Mouse (Mus musculus) cerebral cortex, adult 2 months (tissue): Measurements from ENCODE around the gene Lrp10.

Experiments used
- WGBS: fragments of 180-500 bp; shearing (Covaris S2); methylation state at CpG from one replicate; pipeline ENCODE4 v1.1.7; 2018; 5-methylcytosine and 5-hydroxymethylcytosine counted together

Gene Lrp10

DNA sequence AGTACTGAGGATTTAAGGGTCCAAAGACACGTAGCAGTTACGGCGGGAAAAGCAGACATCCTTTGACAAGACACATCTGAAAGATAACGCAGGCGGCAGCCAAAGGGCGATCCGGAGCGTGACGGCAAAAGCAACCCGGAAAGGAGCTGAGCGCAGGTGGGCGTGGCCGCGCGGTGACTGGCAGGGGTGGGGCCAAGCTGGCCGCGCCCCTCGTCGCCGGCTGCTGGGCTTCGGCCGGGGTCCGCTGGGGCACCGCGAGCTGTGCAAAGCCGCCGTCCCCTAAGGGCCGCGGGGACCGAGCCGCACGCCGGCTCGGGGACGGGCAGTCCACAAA is at the start of gene Lrp10:
Gene Lrp10, plus strand, starts transcription at position 179 of the 334 bp plus-strand sequence.
- WGBS = under 1% methylated on average over 35 of the region's 35 CpGs

DNA sequence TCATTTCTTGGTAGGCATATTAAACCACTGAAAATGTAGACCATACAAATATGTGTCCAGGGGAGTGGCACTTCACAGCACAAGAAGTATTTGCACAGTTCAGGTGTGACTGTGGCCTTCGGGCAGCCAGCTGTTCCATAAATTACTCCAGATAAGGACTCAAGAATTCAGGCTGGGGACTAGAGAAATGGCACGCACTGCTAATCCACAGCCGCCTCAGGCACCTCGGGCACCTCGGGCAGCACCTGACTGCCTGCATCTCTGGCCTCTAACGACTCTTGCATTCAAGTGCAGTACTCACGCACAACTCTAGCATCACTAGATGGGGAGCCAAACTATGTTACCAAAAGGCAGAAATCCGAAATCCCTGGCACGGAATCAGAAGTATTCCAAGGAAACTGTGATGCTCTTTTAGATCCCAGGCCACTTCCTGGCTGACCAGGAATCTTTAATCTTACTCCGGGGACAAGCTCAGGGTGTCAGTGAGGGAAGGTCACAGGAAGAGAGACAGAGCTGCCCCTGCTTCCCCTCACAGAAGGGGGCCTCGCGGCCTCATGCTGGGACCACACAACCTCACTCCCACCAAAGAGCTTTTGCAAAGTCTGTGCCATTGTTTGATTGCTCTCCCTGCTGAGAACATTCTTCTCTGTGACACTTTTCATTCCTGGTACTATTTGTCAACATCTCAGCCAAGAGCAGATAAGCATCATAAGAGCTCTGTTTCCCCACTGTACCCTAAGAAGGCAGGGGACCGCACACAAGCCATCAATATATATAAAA is 48.5 kb upstream of the Lrp10 start:
- WGBS = 53% methylated on average over 13 of the region's 13 CpGs

DNA sequence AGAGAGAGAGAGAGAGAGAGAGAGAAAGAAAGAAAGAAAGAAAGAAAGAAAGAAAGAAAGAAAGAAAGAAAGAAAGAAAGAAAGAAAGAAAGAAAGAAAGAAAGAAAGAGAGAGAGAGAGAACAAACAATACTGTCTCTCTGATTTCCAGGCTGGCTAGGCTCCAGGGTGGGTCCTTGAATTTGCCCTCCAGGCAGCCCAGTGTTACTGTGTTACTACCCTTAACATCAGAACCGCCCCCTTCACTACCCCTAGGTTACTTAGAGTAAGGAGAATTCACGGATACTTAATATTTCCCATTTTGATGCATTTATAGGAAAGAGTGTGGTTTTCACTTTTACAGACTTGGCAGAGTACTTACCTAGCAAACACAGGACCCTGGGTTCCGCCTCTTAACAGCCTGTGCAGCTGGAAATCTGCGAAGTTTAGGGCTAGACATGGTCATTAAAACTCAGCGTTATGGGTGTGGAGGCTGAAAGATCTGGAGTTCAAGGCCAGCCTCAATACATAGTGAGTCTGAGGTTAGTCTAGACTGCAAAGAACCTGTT is 47.6 kb upstream of the Lrp10 start:
- 80% methylated on average over 5 of the region's 5 CpGs for WGBS

DNA sequence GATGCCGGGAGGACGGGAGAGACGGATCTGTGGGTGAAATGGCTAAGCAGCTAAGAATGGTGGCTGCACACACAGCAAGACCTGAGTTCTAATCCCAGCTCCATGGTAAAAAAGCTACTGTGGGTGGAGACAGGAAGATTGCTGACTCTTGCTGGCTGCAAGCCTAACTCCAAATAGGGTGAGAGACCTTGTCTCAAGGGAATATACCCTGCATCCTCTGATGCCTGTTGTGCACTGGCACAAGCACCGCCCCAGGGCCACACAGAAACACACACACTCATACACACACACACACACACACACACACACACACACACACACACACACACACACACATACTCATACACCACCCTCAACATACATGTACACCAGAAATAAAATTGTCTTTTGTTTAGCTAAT is 47.1 kb upstream of the Lrp10 start:
- 86% methylated on average over 4 of the region's 4 CpGs for WGBS

DNA sequence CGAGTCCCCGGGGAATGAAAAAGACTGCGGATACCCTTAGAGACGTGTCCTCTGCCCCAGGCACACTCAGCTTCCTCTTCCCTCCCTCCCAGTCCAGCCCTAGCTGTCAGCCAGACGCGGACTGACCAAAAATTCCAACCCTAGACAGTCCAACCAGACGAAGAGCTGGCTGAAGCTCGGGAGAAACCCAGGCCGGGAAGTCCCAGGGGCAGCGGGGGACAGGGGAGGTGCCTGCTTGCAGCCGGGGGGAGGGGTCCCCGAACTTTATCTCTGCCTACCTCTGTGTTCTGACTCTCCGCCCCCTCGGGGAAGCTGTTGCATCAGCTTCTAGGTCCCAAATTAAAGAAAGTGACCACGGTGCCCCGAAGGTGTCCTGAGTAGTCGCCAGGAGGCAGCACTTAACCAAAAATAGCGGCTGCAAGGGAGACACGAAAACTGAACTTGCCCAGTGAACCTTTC is 46.3 kb upstream of the Lrp10 start, which contains the start of gene Slc7a7:
Gene Slc7a7, minus strand, starts transcription at position 158 of the 459 bp plus-strand sequence.
- 21% methylated on average over 19 of the region's 19 CpGs for WGBS

DNA sequence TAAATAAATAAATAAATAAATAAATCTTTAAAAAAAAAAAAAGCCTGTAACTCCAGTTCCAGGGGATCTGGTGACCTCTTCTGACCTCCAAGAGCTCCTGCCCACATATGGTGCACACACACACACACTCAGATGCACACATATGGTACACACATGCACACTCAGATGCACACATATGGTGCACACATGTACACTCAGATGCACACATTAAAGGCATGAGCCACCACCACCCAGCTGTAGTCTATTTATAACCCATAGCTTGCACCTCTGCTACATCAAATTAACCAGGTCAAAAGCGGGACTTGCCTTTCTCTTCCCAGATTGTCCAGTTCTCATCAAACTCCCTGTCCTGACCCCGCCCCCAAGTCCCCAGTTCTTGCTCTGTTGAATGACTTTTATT is 42.9 kb upstream of the Lrp10 start:
- WGBS = 82% methylated on average over 2 of the region's 2 CpGs

DNA sequence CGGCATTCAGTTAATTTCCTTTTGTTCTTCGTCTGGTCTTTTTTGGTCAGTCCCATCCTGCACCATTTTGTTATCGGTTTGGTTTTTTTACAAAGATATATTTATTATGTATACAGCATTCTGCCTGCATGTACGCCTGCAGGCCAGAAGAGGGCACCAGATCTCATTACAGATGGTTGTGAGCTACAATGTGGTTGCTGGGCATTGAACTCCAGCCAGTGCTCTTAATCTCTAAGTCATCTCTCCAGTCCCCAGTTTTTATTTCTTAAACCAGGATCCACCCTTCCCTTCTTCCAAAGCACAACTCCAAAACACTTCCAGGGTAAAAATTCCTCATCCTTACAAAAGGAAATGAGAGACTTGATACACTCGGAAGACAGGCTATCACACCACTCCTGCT is 40.5 kb upstream of the Lrp10 start:
- 57% methylated on average over 5 of the region's 5 CpGs for WGBS

DNA sequence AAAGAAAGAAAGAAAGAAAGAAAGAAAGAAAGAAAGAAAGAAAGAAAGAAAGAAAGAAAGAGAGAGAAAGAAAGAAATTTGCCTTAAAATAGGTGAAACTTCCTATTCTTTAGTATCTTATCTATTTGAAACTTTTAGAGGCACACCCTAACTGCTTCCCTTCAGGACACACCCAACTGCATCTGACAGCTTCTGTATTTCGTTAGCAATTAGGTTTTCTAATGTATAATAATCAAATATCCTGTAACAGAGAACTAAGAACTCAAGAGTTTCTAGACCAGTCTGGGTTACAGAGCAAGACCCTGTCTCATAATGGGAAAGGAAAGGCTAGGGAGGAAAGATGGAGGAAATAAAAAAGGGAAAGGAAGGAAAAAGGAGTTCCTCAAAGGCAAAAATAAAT is 39.3 kb upstream of the Lrp10 start:
- 82% methylated on average over 1 of the region's 1 CpGs for WGBS

DNA sequence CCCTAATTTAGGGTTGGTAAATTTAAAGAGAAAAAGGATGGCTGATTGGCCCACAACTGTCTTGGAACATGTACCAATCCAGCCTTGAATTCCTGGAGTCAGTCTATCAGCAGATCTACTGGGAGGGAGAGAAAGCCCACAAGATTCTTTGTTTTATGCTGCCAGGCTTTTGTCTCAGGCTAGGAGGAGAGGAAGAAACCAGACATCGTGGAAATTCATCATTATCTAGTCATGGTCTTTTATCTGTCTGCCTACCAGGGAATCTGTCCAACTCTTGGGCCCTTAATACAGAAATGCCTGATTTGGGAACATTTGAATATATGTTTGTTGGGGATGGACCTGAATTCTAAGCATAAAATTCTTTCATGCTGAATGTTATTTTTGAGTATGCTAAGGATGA is 38.4 kb upstream of the Lrp10 start:
- 86% methylated on average over 1 of the region's 1 CpGs for WGBS

DNA sequence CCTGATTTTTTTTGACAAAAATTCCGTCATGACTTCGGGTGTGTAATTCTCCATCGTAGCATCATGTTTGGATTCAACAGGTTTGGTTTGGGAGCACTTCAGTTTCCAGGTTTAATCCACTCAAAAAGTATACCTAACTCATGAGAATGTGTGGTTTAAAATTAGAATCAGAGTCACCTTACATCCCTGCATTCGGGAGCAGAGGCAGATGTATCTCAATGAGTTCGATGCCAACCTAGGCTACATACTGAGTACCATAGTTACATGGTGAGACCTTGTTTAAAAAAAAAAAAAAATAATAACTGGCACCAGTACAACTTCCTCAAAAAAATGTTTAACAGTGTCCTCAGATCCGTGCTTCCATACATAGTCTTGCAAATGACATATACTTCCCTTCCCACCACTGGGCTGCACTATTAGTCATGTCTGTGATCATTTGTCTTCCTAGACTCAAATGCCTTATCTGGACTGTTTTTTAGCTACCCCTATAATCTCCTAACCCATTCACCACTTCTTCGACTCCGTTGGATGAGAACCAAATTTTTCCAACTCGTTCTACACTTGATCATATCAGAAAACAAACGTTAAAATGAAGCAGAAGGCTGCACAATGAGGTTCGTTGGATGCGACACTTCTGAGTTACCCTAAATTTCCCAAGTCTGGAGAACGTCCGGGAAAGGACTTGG is 37.8 kb upstream of the Lrp10 start:
- WGBS = 29% methylated on average over 14 of the region's 14 CpGs

DNA sequence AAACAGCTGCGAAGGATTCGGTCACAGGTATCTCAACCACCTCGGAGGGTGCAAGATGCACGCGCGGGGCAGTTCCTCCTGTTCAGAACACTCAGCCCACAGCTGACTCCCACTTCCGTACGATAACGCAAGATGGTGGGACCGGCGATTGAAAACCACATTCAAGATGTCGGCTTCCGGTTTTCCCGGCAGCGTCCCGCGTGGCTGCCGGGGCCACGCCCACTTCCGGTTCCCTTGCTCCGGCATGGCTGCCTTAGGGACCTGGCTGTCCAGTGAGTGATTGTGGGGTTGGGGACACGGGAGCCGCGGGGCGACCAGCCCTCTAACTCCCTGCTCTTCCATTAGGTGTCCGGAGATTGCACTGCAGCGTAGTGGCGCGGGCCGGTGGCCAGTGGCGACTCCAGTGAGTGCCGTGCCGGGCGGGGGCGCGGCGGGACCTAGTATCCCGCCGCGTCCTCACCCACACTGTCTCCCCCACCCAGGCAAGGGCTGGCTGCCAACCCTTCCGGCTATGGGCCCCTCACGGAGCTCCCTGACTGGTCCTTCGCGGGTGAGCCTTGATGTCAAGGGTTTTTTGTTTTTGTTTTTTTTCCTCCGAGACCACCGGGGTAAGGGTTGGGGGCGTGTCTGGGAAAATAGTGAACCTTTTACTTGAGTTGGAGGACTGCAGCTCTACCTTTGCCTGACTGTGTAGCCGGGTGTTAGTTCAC is 37.1 kb upstream of the Lrp10 start, which contains the start of gene Mrpl52:
Gene Mrpl52, plus strand, starts transcription at position 221 of the 710 bp plus-strand sequence.
- under 1% methylated on average over 48 of the region's 48 CpGs for WGBS

DNA sequence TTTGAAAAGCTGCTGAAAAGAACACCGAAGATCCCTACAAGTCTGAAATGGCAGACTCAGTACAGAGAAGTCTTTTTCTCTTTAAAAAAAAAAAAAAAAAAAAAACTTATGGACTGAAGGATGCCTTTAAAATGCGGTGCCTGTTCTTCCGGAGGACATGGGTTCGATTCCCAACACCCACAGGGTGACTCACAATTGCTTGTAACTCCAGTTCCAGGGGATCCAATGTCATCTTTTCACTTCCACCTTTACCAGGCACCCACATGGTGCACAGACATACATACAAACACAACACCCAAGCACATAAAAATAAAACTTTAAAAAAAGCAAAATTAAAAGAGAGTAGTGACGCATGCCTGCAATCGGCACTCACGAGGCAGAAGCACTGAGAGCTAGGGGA is 36.2 kb upstream of the Lrp10 start:
- WGBS = 68% methylated on average over 7 of the region's 7 CpGs

DNA sequence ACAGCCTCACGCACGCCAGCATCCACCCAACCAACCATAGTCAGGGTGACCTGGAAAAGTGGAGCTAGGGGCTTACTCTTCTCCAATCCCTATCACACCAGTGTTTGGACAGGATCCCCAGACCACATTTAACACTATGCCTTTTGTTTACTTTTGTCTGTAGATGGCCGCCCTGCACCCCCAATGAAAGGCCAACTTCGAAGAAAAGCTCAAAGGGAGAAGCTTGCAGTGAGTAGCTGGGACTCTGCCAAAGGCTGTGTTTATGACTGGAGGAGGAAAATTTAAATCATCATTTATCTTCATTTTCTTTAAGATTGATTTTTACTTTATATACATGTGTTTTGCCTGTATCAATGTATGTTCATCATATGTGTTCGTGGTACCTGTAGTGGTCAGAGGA is 35.5 kb upstream of the Lrp10 start:
- 90% methylated on average over 5 of the region's 5 CpGs for WGBS

DNA sequence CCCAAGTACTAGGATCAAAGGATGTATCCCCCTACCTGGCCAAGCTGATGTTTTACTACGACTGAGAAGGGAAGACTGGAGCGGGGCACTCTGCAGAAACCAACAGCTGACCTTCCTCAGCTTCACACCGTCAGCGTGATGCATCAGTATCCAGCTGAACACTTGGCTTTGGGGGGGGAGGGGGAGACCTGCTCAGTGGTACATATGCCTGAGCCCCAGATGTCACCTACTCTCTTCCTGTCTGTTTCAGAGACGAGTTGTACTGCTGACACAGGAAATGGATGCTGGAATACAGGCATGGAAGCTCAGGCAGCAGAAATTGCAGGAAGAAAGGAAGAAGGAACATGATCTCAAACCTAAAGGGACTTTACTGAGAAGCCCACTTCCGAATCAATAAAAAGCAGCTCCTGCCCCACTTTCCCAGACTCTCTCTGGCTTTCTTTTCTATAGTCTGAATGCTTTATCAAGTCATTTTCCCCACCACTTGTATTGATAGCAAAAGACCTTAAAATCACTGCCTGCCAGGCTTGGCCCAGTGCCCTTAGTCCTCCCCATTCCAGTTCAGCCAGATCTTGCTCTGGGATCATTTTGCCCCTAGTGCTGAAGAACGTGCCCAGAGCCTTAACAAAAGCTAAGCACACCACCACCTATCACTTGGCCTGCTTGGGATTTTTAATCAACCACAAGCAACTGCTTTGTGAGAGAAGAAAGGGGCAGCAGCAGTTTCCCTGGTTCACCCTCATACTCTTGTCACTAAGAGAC is 34.4 kb upstream of the Lrp10 start:
- WGBS = 67% methylated on average over 7 of the region's 7 CpGs

DNA sequence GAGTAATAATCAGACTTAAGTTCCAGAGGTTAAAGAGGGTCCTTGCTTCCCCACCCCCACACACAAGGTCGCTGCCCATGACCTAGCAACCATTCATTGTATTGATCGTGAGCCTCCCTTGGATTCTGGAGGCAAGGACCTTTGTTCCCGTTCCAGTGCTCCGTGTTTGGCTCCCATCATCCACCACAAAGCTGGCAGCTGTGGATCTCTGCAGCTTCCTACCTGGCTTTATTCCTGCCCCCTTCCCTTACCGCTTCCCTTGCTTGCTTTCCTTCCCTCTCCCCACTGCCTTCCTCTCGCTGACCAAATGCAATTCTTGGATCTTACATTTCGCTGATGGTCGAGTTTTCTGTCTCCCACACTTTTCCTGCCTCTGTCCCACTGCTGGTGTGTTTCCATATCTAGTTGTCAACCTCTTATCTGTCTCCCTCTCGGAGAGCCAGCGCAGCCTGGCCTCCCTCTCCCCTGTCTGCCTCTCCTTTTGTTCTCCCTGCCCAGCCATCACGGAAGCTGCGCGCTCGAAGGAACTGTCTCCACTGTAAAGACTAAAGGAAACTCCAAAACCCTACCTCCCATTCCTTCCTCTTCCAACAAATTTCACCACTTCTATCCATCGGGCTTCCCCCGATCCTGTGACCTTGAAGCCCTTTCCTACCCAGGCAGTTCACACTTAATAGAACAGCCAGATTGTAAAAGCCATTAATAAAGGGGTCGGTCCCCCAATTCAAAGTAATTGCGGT is 33.4 kb upstream of the Lrp10 start:
- 44% methylated on average over 18 of the region's 18 CpGs for WGBS

DNA sequence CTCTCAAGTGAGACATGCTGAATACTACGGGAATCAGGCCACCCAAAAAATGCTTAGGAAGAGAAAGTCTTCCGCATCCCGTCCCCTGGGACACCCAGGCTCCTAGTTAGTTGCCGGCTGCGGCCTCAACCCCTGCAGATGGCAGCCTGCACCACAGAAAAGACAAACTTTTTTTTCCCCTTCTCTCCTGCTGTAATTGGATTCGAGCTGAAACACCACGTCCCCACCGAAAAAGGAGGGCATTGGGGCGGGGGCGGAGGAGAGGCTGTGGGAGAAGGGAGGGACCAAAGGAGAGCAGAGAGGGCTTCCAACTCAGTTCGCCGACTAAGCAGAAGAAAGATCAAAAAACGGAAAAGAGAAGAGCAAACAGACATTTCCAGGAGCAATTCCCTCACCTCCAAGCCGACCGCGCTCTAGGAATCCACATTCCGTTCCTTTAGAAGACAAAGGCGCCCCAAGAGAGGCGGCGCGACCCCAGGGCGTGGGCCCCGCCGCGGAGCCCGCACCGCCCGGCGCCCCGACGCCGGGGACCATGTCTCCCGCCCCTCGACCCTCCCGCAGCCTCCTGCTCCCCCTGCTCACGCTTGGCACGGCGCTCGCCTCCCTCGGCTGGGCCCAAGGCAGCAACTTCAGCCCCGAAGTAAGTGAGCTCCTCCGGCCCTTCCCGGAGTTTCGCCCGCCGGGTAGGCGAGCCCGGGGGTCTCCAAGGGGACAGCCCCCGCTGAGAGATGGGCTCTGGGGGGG is 32.4 kb upstream of the Lrp10 start, which contains the start of gene Mmp14:
Gene Mmp14, plus strand, starts transcription at position 279 of the 744 bp plus-strand sequence.
- 2% methylated on average over 48 of the region's 49 CpGs for WGBS

DNA sequence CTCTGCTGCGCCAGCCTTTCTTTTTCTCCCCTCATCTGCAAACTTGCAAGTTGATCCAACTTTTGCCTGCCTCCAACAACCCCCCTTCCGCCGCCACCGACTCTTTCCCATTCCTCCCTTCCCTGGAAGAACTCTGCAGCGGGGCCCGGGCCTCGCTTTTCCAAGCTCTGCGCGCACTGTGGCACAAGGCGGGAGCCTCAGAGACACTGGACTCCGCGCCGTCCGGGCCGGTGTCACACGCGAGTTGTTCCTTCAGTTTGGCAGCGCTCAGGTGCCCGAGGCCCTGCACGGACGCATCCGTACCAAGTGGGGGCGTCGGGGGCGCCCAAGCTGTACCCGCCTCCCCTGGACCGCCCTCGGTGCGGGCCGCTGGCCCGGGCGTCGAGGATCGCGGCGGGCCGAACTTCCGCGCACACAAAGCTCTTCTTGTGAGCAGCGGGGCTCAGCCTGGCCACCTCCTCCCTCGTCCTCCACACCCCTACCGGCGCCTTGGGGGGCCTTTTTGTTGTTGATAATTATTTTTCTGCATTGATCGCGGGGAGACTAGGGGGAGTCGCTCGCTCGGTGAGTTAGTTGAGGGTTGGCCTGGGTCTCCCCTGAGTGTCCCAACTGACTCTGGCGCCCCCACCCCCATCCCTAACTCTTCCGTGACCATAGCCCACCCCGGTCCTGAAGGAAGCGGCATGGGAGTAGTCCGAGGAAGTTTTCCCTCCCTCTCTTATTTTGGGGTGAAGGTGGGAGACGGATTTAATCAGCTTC is 31.7 kb upstream of the Lrp10 start:
- WGBS = 9% methylated on average over 54 of the region's 54 CpGs

DNA sequence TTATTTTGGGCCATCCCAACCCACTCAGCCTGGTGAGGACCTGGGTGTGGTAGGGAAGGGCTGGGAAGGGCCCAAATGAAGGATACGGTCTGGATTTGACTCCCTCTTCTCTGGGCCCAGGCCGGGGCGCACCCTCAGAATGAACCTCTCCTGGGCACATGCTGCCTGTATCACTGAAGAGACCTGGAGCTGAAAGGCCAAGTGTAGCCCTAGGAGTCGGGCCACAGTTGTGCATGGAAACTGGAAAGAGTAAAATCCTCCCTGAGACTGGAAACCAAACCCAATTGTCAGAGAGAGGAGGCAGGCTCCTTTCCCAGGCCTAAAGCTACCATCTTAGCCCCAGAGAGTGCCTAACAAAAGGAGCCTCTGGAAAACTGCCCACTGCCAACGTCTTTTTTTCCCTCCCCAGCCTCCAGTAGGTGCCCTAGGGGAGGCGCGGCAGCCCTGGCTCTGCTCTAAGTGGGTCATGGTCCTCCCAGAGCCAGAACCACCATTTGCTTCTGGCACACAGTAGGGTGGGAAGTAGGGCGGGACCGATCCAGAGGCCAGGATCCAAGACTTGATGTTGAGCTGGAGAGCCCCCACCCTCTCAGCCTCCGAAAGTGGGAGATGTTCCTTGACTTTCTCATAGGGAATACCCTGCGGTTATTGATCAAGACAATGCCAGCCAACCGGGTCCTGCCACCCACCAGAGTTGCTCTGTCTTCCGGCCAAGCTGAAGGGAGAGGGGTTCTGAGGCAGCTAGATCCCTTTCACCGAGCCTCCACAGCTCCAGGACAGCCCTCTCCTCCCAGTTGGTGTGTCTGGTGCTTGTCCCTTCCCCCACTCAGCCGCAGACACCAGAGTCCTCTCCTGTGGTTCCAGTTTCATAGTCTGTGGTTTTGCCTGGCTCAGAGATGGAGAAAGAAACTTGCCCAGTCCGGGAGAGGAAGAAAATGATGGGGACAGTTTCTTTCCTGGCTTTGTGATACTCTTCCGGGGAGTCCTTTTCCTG is 30.8 kb upstream of the Lrp10 start:
- WGBS = 45% methylated on average over 17 of the region's 17 CpGs
